Mouse (Mus musculus): ENCODE results near the gene Map7d1.

DNA sequence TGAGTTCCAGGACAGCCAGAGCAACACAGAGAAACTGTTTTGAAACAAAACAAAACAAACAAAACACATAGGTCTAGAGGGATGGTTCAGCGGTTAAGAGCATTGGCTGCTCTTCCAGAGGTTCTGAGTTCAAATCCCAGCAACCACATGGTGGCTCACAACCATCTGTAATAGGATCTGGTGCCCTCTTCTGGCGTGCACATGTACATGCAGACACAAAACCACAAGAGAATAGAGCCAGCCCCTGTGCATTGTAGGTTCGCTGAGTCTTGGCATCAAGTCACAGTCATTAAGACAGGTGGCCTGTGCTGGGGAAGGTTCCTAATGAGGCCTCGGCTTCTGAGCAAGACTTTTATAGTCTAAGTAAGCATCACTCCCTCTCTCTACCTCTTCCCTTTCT, 47.7 kb upstream of the Map7d1 start:
- no peak for TF ChIP-seq CTCF (IDR thresholded peaks at IDR 0.05; ENCODE audit: extremely low read depth, insufficient read depth, insufficient read length, insufficient replicate concordance)
- no peak for TF ChIP-seq POLR2A (IDR thresholded peaks at IDR 0.05; ENCODE audit: low read depth, low read length)
